Mouse (Mus musculus): ENCODE measurements at regions not wholly inside any gene's neighbourhood (a gene's known extent, or its start where the extent isn't known, plus 50 kb on each side); places are given as distances from the start of the nearest gene placed in this dataset.

DNA sequence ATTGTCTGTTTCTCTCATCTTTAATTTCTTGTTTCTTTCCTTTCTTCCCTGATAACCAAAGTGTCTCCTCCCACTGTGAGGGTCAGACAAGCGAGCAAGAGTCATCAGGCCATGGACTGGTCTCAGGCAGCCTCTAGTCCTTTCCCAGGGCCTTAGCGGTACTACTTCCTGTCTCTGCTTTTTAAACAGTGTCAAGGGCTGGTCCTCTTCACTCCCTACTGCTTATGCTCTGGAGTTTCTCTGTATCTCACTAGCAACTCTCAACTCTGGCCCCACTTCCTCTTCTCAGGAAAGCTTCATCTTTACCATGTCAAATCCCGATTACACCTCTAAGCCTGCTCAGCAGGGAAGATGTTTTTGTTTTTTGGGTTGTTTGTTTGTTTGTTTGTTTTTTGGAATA is 124.1 kb downstream of the Pten start:
- no peak for DNase-seq (ENCODE audit: low spot score in 2 of 2)

DNA sequence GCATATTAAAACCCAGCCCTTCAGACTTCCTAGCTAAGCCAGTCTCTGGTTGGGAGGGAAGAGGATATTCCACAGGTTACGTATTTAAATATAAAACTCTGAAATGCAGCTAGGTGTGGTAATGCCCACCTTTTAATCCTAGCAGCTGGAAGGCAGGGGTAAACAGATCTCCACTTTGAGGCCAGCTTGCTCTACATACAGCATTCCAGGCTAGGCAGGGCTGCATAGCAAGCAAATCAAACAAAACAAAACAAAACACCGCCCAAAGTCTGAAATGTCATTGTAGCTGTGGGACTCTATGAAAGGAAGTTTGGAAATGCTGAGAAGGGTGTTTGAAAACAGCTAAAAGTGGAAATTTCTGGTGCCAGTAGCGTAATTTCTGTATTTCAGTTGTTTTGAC is 127.0 kb downstream of the Pten start:
- DNase-seq (ENCODE audit: low spot score in 2 of 2): no peak

DNA sequence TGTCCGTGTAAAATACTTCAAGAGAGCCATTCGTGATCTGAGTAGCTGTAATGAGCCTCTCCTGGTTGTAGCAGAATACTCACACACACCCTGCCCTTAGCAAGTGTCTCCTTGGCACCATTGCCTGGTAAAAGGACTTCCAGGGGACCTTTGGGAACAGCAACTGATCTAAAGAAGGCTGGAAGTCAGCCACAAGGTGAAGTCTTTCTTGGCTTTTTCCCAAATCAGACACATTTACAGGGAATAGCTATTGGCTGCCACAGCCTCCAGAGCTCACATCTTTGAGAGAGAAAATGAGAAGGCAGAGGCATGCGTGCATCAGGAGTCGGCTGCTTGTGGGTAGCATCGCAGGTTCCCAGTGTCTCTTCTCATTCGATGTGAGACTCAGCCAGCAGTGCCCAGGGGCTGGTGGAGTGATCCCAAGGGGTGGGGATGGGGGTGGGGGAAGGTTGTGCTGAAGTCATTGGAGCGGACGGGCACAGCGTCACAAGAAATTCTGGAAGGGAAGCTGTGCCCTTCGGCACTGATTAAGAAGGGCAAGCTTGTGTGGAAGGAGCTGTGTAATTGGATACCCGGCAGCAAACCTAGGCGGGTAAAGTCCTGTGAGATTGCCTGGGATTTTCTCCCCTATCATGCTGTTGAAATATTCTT is 128.3 kb downstream of the Pten start:
- DNase-seq (ENCODE audit: low spot score in 2 of 2): no peak

DNA sequence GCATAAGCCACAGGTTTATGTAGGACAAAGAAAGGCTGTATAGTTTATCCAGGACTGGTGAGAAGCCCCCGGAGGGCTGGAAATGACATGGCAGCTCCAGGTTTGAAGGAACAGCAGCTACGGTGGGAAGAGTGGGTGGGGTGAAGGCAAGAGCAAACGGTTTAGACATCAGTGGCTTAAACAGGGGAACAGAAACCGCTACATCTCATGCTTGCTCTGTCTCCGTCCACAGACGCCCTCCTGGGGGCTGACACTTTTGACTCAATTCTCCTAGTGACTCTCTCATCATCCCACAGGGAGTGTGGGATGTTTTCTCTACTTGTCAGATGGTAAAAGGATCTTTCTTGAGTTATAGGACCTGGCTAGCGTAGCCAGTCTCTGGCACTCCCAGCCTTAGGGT is 129.9 kb downstream of the Pten start:
- no peak for DNase-seq (ENCODE audit: low spot score in 2 of 2)

DNA sequence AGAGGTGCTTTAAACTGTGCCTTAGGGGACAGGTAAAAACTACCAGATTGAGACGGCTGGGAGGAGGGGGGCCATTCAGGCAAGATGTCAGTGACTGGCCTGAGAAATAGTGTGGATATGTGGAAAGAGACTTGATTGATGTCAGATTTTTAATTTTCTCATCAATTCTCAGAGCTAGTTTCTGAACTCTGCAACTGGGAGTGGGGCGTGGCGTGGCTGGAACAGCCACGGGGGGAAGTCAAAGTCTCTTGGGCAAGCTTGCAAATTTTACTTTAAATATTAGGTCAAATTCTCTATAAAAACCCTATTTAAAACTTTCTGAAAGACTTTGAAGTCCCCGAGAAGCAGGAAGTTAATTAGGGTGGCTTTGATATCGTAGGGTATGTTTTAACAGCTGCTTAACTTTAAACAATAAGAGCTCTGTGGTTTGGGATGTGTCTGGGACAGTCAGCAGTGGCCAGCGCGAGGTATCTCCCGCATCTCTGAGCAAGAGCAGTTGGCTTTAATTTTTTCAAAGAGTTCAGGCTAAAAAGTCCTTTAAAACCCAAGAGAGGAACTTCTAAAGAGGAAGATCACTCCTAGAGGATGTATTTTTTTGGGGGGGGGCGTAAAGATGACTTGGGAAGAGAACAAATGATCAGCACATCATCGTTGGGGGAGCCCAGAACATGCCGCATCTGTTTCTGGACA is 131.5 kb downstream of the Pten start:
- DNase-seq (ENCODE audit: low spot score in 2 of 2): no peak

DNA sequence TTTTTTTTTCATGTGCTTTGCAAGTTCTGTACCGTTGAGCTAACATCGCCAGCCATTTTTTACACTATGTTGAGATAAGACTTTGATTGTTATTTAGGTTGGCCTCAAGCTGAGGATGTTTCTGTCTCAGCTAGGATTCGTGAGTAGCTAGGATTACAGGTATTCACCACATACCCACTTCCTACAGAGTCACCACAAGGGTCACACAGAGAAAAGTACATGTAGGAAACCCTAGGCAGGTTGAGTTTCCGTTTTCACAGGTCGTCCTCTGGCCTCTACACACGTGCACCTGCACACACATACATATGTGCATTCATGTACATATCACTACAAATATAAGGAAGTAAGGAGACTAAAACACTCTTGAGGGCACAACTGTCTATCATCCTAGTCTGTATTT is 133.5 kb downstream of the Pten start:
- no peak for DNase-seq (ENCODE audit: low spot score in 2 of 2)

DNA sequence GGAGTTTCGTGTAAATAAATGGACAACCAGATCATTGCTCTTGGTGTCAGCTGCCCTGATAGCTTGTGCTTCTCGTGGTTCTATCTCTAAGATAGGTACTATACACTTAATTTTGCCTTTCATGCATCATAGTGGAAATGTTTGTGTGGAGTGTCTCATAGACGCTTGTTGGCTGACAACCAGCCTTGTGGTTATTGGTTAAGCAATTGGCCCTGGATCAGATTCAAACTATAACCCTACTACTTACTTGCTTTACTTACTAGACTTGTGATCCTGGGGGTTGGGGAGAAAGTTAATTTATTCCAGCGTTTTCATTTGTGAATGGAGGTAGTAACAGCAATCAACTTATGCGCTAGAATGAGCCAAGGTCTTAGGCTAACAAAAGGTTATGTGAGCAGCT is 135.2 kb downstream of the Pten start:
- no peak for DNase-seq (ENCODE audit: low spot score in 2 of 2)

DNA sequence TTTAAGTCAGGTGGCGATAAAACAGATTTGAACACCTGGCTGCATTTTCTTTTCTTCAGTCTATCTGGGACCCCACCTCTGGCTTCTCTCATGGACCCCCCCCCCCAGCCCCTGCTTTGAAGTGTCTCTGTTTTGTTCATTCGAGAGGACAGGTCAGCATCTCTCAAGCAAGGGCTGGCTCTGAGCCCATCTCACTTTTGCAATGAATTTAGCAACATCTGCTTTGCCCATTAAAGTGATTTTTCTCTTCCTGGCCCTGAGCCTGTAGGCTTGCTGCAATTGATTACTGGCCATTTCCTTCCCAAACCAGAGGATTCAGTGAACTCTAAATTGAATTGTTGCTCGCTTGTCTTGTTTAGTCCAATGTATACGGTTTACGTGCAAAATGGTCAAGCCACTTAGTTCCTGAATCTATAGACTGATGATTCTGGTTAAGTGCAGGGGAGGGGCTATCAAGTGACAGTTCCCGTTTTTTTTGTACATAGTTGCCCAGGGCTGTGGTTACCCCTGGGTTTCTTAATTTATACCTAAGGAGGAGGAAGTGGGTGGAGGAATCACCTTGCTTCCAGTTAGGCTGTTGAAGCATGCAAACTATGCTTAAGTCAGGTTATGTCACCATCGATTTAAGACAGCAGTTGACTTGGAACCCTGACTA is 146.3 kb downstream of the Pten start:
- no peak for DNase-seq (ENCODE audit: low spot score in 2 of 2)

DNA sequence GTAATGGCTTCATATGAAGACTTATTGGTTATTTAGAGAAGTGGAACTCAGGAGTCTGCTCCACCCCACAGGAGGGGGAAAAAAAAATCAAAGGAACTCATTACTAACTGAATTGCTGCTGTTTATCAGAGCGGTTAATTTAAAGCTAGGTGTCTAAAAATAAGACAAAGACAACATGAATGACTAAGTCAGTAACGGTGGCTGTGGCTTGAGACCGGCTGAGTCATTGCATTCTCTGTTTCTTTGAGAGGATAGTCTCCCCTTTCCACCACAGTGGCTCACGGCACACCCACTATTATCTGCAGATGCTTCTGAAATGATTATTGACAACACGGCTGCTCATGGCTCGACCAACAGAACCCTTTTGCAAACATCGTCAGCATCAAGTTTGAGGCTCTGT is 147.2 kb downstream of the Pten start:
- DNase-seq (ENCODE audit: low spot score in 2 of 2): no peak

DNA sequence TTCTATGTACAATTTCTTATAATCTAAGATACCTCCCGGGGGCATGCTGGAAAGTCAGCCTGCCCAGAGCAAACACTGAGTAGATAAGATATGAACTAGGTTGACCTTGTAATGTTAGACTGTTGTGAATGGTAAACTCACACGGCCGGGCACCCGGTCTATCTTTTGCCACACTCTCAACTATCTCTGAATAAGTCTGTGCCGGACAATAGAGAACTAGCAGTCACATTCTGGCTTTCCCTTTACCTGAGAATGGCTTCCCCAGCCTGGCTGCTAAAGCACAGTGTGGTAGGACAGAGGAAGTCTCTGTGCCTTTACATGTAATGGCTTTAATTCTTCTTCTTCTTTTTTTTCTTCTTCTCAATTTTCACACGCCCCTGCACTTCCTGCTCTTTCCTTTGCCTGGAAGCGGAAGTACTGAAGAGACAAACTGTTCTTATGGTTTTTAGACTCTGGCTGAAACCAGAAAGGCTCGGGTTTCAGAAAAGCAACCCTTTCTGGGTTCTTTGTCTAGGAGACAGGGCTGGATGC is 148.7 kb downstream of the Pten start:
- DNase-seq (ENCODE audit: low spot score in 2 of 2): no peak

DNA sequence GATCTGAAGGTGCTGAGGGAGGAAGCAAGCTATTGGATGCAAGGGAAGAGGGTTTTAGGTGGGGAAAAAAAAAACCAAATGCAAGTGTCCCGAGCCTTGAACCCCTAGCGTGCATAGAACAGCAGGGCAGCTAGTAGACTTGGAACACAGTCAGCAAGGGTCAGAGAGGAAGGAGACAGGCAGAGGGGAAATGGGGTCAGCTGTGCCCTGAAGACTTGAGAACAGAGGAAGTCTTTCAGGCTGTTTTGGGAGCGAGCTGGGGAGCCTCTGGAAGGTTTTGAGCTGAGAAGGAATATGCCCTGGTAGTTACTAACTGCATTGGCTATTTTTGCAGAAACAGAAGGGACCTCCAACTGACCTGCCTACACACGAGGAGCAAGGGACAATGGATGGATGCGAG is 149.5 kb downstream of the Pten start:
- no peak for DNase-seq (ENCODE audit: low spot score in 2 of 2)

DNA sequence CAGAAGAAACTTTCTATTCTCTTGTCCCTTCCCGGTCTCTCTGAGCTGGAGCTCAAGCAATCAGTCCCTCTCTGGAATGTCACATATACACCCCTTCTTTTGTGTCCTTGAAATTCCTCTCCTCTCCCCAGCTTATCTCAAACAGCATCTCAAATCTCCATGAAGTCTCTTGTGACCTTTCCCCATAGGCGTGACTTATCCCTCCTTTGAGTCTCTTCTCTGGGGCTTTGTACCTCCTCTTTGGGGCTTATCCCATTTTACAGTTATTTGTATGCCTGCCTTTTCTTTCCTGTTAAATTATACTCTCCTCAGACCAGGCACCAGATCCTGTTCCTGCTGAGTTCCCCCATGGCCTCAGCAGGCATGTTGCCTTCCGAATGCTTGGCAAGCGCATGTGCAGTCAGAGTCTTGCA is 152.8 kb downstream of the Pten start:
- DNase-seq (ENCODE audit: low spot score in 2 of 2): no peak

DNA sequence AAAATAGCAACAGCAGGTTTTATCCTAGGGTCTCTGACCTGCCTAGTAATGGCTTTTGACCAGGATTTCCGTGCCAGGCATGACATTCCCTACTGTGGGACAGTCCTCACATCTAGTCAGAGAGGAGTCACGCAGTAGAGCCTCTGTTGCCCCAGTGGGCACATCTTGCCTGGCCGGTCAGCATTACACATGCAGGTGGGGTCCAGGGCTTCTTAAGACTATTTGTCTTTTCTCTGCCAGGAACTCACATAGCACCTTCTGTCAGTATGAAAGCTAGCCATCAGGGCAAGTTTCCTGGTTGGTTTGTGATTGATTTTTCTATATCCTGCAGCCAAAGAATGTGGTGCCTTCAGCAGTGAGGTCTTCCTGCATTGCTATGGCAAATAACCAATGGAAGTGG is 155.0 kb downstream of the Pten start:
- DNase-seq (ENCODE audit: low spot score in 2 of 2): no peak

DNA sequence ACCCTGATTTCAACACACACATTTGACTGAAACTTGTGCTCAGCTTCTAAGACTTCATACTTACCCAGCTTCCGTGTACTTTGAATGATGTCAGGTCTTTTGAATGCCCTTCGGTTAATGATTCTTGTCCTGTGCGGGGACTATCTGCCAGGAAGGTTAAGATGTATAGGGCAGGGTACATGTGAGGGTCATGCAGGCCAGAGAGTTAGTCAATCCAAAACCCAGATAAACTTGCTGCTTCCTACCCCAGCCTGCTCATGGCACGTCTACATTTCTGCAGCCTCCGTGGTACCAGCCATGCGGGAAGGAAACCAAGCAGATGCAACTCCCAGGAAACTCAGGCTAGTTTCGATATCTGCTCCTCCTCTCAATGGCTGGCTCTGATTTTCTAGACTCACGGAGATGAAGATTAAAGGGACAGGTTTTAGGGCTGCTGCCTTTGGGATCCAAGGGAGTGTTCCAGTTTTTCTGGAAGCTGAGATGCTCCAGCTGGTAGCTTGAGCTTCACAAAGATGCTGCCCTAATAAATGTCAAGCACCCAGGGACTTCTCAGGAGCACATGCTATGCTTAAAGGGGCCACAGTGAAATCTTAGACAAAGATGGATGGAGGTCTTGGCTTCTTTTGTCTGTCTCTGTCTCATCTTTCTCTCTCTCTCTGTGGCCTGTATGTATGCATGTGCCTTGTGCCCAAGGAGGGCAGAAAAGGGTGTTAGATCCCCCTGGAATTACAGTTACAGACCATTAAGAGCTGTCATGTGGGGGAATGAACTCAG is 159.4 kb downstream of the Pten start:
- no peak for DNase-seq (ENCODE audit: low spot score in 2 of 2)

DNA sequence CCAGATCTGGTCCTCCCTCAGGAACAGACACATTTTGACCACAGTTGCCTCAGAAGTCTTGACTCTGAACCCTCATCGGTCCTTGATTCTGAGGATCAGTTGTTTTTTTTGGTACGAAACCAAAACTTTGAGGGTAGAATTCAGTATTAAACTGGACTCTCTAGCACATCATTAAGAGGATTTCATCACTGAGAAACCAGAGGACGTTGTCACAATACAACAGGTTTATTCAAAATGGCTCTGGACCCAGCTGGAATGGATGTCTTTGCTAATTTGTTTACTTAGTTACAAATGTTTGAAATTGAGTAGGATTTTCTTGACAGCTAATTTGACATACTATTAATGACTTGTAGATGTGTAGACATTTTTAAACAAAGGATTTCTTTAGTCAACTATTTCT is 163.7 kb downstream of the Pten start:
- no peak for DNase-seq (ENCODE audit: low spot score in 2 of 2)

DNA sequence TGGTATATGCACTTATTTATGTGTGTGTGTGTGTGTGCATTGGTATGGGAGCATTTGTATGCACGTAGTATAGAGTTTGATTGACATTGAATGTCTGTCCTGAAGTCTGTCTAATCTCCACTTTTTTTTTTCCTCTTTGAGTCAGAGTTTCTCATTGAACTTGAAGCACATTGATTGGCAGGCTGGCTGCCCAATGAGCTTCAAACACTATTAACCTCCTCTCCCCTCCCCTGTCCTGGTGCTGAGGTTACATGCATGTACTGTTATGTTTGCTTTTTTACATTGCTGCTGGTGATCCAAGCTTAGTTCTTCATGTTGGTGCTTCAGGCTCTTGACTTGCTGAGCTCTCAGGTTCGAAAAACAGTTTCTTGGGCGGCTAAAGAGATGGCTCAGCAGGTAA is 166.6 kb downstream of the Pten start:
- DNase-seq (ENCODE audit: low spot score in 2 of 2): no peak

DNA sequence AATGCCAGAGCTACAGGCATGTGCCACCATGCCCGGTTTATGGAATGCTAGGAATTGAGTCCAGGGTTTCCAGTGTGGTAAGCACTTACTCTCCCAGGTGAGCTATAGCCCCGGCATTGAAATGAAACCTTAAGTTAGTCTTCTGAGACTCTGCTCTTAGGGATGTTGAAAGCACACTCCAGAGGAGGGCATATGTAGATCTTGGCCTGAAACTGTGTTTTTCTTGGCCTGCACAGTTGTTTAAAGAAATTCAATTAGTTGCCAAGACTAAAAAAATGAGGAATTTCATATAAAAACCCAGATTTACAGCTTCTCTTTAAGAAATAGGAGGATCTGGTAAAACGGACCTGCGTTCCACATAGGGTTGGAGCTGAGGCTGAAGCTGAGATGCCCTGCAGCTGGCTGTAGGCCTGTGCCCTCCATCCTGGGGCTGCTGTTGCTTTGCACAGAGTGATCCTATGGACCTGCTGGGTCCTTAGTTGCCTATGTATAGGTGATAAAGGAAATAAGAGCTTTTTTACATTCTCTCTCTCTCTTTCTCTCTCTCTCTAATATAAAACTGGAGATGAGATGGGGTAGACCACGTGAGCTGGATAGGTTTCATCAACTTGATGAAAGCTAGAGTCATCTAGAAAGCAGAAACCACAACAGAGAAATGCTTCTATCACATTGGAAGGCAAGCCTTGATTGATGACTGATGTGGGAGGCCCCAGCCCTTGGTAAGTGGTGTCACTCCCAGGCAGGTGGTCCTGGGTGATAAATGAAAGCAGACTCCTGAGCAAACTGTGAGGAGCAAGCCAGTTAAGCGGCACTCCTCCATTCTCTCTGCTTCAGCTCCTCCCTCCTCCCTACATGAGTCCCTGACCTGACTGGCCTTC is 168.6 kb downstream of the Pten start:
- no peak for DNase-seq (ENCODE audit: low spot score in 2 of 2)

DNA sequence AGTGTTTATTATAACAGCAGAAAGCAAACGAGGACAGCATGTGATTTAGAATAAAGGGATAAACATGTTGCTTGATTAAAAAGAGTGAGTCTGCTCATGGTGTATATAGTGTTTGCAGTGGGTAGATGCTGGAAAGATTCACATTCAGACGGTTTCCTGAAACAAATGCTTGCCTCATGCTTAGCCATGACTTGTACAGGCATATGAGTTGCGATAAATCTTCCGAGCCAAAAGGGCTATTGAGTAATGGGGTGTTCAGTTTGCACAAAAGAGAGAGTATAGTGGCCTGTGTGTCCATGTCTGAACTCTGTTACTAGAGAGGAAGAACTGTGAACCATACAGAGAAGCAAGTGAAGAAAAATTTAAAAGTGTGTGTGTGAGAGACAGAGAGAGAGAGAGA is 169.3 kb downstream of the Pten start:
- DNase-seq (ENCODE audit: low spot score in 2 of 2): no peak

DNA sequence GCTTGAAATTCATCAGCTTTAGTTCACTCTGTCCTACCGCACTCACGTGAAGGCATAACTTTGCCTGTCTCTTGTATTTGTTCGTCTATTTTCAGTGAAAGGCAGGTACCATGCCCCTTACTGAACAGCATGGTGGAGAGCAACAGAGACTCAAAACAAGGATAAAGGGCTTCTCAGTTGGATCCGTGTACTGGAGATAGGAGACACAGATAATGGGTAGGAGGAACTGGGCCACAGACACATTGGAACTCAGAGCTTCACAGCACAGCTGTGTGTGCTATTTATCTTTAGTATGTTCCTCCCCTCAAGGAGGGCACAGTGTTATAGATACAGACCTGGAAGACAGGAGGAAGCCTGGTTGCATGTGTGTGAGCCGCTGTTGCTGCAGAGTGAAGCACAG is 176.4 kb downstream of the Pten start:
- DNase-seq (ENCODE audit: low spot score in 2 of 2): no peak

DNA sequence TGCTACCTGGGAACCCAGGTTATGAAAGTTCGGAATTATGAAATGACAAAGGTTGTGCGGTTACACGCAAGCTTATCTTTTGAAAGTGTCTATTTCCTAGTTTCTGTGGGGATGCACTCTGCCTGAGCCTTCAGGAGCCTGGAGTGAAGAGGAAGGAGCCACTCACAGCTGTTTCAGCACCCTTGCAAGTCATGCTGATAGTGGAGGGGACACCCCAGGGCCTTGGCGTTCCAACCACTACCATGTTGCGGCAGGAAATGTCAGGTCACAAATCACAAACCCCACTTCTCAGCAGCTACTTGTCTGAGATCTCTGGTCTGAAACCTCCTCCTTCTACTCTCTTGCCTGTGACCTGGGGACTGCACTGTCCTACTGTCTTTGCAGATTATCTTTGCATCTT is 178.3 kb downstream of the Pten start:
- no peak for DNase-seq (ENCODE audit: low spot score in 2 of 2)

DNA sequence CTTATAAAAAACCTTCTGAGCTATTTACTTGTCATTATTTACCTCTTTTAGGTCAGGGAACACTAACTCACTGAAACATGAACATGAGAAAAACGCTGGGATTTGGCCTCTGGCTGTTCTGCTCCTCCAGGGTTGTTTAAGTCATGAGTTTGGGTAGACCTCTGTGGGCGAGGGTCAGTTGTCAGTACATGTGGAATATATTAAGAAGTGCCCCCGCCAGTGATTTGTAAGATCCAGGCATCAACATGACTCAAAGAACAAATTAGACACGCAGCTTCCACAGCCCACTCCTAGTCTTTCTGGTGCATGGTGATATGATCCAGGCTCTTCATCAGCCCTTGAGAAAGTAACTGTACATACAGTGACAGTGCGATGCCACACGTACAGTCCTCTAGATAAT is 180.3 kb downstream of the Pten start:
- DNase-seq (ENCODE audit: low spot score in 2 of 2): no peak
